In genomic region chr11:60895915-60896314, GRCm38 (mm10) we compare ENCODE assay signal across 11 mouse cellular contexts. TPM values are rescaled to one million over a fixed set of nuclear protein-coding genes. Genes with fewer than 3 reads are reported as not detected.
A peak's percentile ranks its signal among the peaks of the same experiment; 100 is the strongest.
DNase-seq lines count a peak whose midpoint lies in the region; ATAC-seq and TF ChIP-seq lines count a peak whose summit lies in the region.
"Had no signal": no experiment of that assay in that cellular context is flagged by ENCODE, and none has a peak within 500 bp of the region (broad histone marks: within the 10 kb centered on the region; RNA-seq: fewer than 3 reads in every experiment).

No protein-coding gene starts in this region.

- H3K27me3 ChIP-seq in heart, embryonic 12.5 days (replicated peaks): no peaks in the 10 kb centered on the region
- H3K27me3 ChIP-seq in lung, embryonic 15.5 days: no peaks in the 10 kb centered on the region
- H3K27me3 ChIP-seq in kidney, postnatal 0 days (ENCODE audit: insufficient read depth, low read length): no peaks in the 10 kb centered on the region
- H3K27me3 ChIP-seq in stomach, embryonic 15.5 days (replicated peaks): no peaks in the 10 kb centered on the region

- no peaks in the 10 kb centered on the region for H3K36me3 ChIP-seq in heart, embryonic 12.5 days
- H3K36me3 ChIP-seq in lung, embryonic 15.5 days: no peaks in the 10 kb centered on the region
- no peaks in the 10 kb centered on the region for H3K36me3 ChIP-seq in kidney, postnatal 0 days (ENCODE audit: insufficient read depth, low read length)
- H3K36me3 ChIP-seq in stomach, embryonic 15.5 days: no peaks in the 10 kb centered on the region

- DNase-seq in heart, postnatal 36 days: no peak
- DNase-seq in lung, adult 18-20 months: no peak
- DNase-seq in kidney, postnatal 0 days (ENCODE audit: low spot score): peak; percentile 81
- DNase-seq in left cerebral cortex, postnatal 10 days (ENCODE audit: extremely low spot score in 1 of 2, low spot score in 2 of 2): no peak
- no peak for DNase-seq in thymus, postnatal 10 days (ENCODE audit: low spot score in 2 of 2)
- DNase-seq: cerebellum, adult 9-10 months; heart, postnatal 4 days had no signal

- H3K4me1 ChIP-seq in heart, embryonic 12.5 days (replicated peaks): peaks cover 19% of the 10 kb centered on the region
- no peaks in the 10 kb centered on the region for H3K4me1 ChIP-seq in lung, embryonic 15.5 days
- 0 out of 2 replicates have a peak, but pooled peaks cover 4% of the 10 kb centered on the region for H3K4me1 ChIP-seq in kidney, postnatal 0 days (replicated peaks; ENCODE audit: insufficient read depth, low read length)
- H3K4me1 ChIP-seq in stomach, embryonic 15.5 days: no peaks in the 10 kb centered on the region; the same call in 1 of the 2 replicates

- TF ChIP-seq CTCF in kidney, postnatal 0 days (IDR thresholded peaks at IDR 0.05; ENCODE audit: low read depth): no peak

- no peaks in the 10 kb centered on the region for H3K9me3 ChIP-seq in heart, embryonic 12.5 days (replicated peaks)
- H3K9me3 ChIP-seq in lung, embryonic 15.5 days: no peaks in the 10 kb centered on the region
- no peaks in the 10 kb centered on the region for H3K9me3 ChIP-seq in kidney, postnatal 0 days (replicated peaks; ENCODE audit: low read length)
- H3K9me3 ChIP-seq in stomach, embryonic 15.5 days: no peaks in the 10 kb centered on the region

- peak overlapping the region; percentile 35; the same call in 1 of the 2 replicates for H3K27ac ChIP-seq in heart, embryonic 12.5 days (ENCODE audit: poor library complexity, severe bottlenecking)
- no peak overlapping the region for H3K27ac ChIP-seq in lung, embryonic 15.5 days
- H3K27ac ChIP-seq in kidney, postnatal 0 days: peak overlapping the region; percentile 25; the same call in 1 of the 2 replicates
- H3K27ac ChIP-seq in stomach, embryonic 15.5 days: no peak overlapping the region

- intact Hi-C loops in heart, postnatal 36 days (cut with DNase I): no loop called here
- intact Hi-C loops in left cerebral cortex, postnatal 10 days (cut with DNase I): no loop called here

- H3K9ac ChIP-seq in heart, embryonic 12.5 days: no peak overlapping the region
- H3K9ac ChIP-seq in lung, embryonic 15.5 days: no peak overlapping the region
- no peak overlapping the region for H3K9ac ChIP-seq in kidney, postnatal 0 days (ENCODE audit: low read depth, low read length)
- no peak overlapping the region for H3K9ac ChIP-seq in stomach, embryonic 15.5 days

- 18% methylated on average over 4 of the region's 4 CpGs for WGBS in heart, embryonic 12.5 days
- 23% methylated on average over 4 of the region's 4 CpGs for WGBS in lung, embryonic 15.5 days
- WGBS in kidney, postnatal 0 days: 7% methylated on average over 4 of the region's 4 CpGs
- 17% methylated on average over 4 of the region's 4 CpGs for WGBS in stomach, embryonic 15.5 days

- H3K4me2 ChIP-seq in heart, embryonic 12.5 days: peak overlapping the region; percentile 13; the same call in 1 of the 2 replicates
- H3K4me2 ChIP-seq in lung, embryonic 15.5 days: no peak overlapping the region
- H3K4me2 ChIP-seq in kidney, postnatal 0 days (ENCODE audit: low read length): no peak overlapping the region
- H3K4me2 ChIP-seq in stomach, embryonic 15.5 days: no peak overlapping the region

- H3K4me3 ChIP-seq in heart, embryonic 12.5 days: no peak overlapping the region
- no peak overlapping the region for H3K4me3 ChIP-seq in lung, embryonic 15.5 days
- H3K4me3 ChIP-seq in kidney, postnatal 0 days (replicated peaks; ENCODE audit: low read depth, low read length): no peak overlapping the region
- H3K4me3 ChIP-seq in stomach, embryonic 15.5 days (replicated peaks): no peak overlapping the region
- H3K4me3 ChIP-seq: erythroblast, embryonic 14.5 days had no signal

- ATAC-seq in heart, embryonic 12.5 days (ENCODE audit: insufficient number of reproducible peaks, low FRiP score): no peak
- peak; percentile 89 for ATAC-seq in lung, embryonic 15.5 days (ENCODE audit: borderline replicate concordance, extremely low read depth, low FRiP score, low TSS enrichment)
- ATAC-seq in kidney, postnatal 0 days (replicated peaks; ENCODE audit: low FRiP score, low read depth): peak; percentile 61
- peak; percentile 35; the same call in 1 of the 2 replicates for ATAC-seq in stomach, embryonic 15.5 days (ENCODE audit: insufficient read depth, low FRiP score, low read depth)

RNA-seq across cellular contexts. Expression of gene Tmem11, which starts 16.8 kb away (rescaled TPM):
- polyA plus RNA-seq in heart, embryonic 12.5 days (2016; fragmentation: Nextera tagmentation; extraction: Ambion mirVana): 52.6 and 53.9 TPM in 2 replicates
- 10 to 100 TPM; 30.6 to 32.3 TPM for total RNA-seq in heart, postnatal 36 days (2021)
- polyA plus RNA-seq in lung, embryonic 15.5 days (2015; fragmentation: Nextera tagmentation; extraction: Ambion mirVana): 63.6 and 67.3 TPM in 2 replicates
- 55.9 and 57.8 TPM in 2 replicates for polyA plus RNA-seq in kidney, postnatal 0 days (2015; fragmentation: Nextera tagmentation; extraction: Ambion mirVana)
- polyA plus RNA-seq in stomach, embryonic 15.5 days (2015; fragmentation: Nextera tagmentation; extraction: Ambion mirVana): 60.3 and 60.8 TPM in 2 replicates
- total RNA-seq in left cerebral cortex, postnatal 10 days (2021): 10 to 100 TPM; 25.2 TPM

RNA-seq across cellular contexts. Expression of gene Natd1, which starts 18.6 kb away (rescaled TPM):
- 22.1 and 25.5 TPM in 2 replicates for polyA plus RNA-seq in heart, embryonic 12.5 days (2016; fragmentation: Nextera tagmentation; extraction: Ambion mirVana)
- 10 to 100 TPM; 15.5 to 16.0 TPM for total RNA-seq in heart, postnatal 36 days (2021)
- polyA plus RNA-seq in lung, embryonic 15.5 days (2015; fragmentation: Nextera tagmentation; extraction: Ambion mirVana): 21.3 and 26.6 TPM in 2 replicates
- 20.7 and 21.1 TPM in 2 replicates for polyA plus RNA-seq in kidney, postnatal 0 days (2015; fragmentation: Nextera tagmentation; extraction: Ambion mirVana)
- polyA plus RNA-seq in stomach, embryonic 15.5 days (2015; fragmentation: Nextera tagmentation; extraction: Ambion mirVana): 12.1 and 15.0 TPM in 2 replicates
- 10 to 100 TPM; 12.4 to 13.7 TPM for total RNA-seq in left cerebral cortex, postnatal 10 days (2021)

RNA-seq across cellular contexts. Expression of gene Map2k3, which starts 35.9 kb away (rescaled TPM):
- polyA plus RNA-seq in heart, embryonic 12.5 days (2016; fragmentation: Nextera tagmentation; extraction: Ambion mirVana): 77.6 and 78.5 TPM in 2 replicates
- total RNA-seq in heart, postnatal 36 days (2021): 10 to 100 TPM; 84.2 to 84.5 TPM
- 109 and 115 TPM in 2 replicates for polyA plus RNA-seq in lung, embryonic 15.5 days (2015; fragmentation: Nextera tagmentation; extraction: Ambion mirVana)
- 83.5 and 90.1 TPM in 2 replicates for polyA plus RNA-seq in kidney, postnatal 0 days (2015; fragmentation: Nextera tagmentation; extraction: Ambion mirVana)
- polyA plus RNA-seq in stomach, embryonic 15.5 days (2015; fragmentation: Nextera tagmentation; extraction: Ambion mirVana): 116 and 121 TPM in 2 replicates
- total RNA-seq in left cerebral cortex, postnatal 10 days (2021): 10 to 100 TPM; 13.4 to 14.3 TPM

Comparison
In these comparisons a context has a peak if more than half of its experiments do, and no peak if none do; other contexts are left out.
1. H3K27ac ChIP-seq: peak in heart, embryonic 12.5 days (single experiment) and kidney, postnatal 0 days (single experiment); none in lung, embryonic 15.5 days (single experiment) and stomach, embryonic 15.5 days (single experiment).